Mouse (Mus musculus) heart, adult 11 months (tissue): ENCODE results near the gene Olfr266.

Experiments used
- DNase-seq: peaks from one replicate; pipeline ENCODE4 v3.0.0; 2022

The Olfr266 gene

DNA sequence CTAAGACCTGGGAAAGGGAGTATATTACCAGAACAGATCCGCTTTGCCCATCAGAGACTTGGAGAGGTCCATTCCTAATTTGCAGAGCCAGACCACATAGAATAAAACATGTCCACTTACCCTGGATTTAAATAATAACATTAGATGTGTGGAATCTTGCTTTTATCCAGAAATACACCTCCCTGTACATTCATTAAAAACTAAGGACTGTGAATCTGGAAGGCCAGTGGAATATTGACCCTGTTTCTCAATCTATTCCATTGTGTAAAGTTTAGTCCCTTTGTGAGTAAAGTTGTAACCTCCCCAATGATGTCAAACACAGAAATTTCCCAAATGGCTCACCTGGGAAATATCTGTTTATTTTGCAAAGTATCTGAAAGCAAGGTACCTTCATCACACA is at the start of gene Olfr266:
Gene Olfr266 (minus strand): TSS at position 101 of the 400 bp plus-strand sequence.
- DNase-seq = no peak

DNA sequence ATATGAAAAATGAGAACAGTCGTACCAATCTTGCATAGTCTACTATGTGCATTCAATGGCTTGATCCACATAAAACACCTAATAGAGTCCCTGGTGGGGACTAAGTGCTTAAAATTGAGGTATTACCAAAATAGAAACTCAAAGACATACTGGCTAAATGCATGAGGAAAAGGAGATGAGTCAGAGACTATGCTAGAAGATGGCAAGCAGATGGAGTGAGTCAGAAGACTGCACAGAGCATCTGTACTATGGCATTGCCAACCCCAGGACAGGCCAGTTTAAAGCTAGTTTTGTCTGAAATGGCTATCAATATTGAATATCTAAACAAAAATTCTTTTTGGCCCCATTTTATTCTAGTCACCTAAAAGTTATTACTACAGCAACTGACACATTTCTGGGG is 49.5 kb upstream of the Olfr266 start:
- no peak for DNase-seq

DNA sequence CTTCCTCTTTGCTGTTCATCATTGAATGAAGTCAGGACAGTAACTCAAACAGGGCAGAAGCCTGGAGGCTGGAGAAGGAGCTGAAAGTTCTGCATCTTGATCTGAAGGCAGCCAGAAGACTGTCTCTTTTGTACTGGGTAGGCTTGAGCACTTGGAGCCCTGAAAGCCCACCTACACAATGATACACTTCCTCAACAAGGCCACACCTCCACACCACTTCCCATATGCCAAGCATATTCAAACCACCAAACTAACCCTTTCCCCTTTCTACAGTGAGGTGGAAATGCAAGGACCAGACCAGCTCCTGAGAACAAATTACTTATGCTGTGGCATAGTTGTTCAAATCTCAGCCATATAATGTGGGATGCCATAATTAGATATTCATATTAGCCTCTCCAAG is 46.8 kb upstream of the Olfr266 start:
- no peak for DNase-seq

DNA sequence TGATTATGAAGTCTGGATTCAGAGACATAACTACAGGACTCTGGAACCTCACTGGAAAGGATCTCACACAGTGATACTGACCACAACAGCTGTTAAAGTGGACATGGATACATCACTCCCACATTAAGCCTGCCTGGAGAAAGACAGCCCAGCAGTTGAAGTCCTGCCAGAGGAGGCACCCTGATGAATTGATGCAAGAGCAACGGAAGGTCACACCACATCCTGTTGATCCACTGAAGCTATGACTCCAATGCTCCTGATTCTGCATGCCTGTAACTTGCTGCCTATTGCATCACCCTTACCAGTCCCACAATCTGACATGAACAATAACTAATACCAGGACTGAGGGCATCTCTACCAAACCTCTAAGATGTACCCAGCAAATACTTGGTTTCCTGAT is 6.0 kb upstream of the Olfr266 start:
- peak; percentile 87 for DNase-seq

DNA sequence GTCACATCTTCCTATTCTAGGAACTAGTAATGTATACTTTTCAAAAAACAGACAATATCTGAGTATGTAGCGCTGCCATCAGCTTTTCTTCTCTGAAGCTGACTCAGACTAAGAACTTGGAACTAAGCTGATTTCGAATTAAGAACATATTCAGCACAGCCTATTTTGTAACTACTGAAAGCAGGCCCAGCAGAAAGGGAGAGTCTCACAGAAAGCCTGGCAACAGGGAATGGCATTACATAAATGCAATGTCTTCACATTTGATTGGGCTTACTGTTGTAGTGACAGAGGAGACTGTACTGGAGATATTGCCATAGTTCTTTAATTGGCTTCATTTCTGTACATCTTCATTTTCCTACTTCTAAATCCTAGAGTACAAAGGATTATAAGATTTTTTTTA is 8.4 kb downstream of the Olfr266 start:
- DNase-seq = no peak

DNA sequence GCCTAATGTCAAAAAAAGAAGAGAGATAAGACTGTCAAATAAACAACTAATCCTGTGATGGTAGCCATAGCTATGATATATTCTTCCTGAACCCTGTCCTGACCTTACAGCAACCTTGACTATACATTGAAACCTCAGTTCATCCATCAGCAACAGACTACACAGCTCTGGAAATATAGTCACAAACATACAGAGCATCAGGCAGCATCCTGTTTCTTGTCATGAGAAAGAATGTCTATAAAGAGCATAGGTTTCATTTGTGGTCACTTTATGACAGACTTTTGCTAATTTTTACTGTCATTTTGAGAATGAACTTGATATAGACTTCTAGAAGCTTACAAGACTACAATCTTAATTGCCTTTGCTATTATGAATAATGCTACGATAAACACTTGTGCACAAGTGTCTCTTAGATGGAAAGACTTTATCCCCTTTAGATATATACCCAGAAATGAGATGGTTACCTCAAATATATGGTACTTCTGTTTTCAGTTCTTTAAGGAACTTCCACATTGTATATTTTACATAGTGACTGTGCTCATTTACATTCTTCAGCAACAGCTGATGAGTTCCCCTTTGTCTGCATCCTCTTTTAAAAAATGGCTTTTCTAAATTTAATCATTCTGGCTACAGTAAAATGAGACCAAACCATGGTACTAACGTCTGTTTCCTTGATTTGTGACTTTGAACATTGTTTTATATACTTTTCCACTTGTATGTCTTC is 17.0 kb downstream of the Olfr266 start:
- no peak for DNase-seq

DNA sequence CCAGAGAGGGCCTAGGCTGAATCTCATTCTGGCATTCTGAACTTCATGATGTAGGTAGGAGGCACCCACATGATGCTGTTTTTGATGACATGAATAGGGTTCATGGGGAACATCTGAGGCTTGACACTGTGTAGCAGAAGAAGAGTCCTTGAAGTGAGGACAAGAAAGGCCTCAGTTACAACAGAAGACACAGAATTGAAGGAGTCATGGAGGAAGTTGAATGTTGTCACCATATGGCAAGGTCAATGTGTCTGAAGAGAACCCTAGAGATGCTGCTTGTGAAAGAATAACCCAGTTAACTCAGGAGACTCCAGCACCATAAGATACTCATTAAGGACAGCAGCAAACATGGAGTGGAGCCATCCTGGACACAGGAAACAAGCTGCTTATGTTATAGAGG is 28.0 kb downstream of the Olfr266 start:
- no peak for DNase-seq

DNA sequence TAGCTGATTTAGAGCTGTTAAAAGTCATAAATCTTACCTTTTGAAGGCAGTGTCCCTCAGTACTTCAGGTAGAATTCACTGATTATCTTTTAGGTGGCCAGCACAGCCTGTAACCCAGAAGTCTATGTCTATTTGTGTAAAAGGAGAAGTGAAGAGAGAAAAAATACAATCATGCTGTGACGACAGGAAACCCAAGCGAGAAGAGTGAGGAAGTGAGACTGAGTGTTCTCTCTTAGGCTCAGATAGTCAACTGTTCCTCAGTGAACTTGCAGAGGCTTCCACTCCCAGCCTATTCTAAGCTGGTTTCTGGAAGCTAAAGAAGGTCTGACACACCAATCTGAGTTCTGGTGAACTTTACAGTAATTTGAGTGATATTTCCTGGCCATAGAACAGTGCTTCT is 36.2 kb downstream of the Olfr266 start, which contains the start of gene Cd53:
Gene Cd53 (minus strand): TSS at position 220 of the 400 bp plus-strand sequence.
- peak; percentile 91 for DNase-seq

DNA sequence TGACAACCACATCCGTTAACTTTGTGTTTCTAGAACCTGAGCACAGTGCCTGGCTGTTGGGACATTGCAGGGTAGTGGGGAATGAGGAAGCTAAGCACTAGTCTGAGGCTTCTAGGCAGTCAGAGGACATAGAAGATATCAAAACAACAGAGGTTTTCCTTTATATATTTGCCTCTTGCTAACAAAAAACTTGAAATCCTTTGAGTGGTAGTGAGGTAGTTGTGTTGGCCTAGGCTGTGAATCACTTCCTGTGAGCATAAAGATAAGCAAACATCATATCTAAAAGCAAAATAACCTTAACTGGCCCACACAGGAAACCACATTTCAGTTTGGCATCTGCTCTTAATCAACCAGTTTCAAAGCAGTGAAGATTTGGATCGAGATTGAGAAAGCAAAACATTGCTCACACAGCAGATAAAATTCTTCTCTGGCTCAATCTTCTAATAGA is 37.6 kb downstream of the Olfr266 start:
- DNase-seq = no peak

DNA sequence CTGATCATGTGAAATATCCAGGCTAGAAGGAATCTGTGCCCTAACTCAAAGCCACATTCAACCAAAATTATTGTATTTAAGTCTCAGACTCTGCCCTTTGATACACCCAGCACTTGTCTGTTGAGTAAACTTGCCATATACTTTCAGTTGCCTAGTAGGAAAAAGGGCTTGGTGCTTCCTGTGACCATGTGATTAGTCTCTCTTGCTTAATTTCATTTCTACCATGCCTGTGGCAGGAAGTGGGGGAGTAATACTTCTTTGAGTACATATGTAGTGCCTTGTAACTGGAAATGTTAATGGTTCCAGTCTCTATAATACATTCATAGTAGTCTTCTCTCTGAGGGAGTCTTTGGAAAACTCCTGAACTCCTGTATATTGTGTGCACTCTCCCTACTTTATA is 38.1 kb downstream of the Olfr266 start:
- no peak for DNase-seq

DNA sequence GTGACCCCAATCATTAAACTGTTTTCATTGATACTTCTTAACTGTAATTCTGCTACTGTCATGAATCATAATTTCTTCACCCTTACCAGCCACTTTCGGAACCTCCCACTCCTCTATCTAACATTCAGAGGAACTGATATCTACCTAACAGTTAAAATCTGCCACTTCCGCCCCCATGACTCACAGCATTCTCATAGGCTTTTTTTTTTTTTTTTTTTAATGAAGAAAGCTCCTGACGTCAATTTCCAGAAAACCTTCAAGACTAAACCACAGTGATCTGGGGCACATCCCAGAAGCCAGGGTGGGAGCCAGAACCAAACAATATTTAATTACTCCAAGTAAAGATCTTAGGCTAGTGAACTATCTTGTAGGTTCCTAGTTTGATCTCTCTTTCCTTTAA is 41.0 kb downstream of the Olfr266 start:
- no peak for DNase-seq

DNA sequence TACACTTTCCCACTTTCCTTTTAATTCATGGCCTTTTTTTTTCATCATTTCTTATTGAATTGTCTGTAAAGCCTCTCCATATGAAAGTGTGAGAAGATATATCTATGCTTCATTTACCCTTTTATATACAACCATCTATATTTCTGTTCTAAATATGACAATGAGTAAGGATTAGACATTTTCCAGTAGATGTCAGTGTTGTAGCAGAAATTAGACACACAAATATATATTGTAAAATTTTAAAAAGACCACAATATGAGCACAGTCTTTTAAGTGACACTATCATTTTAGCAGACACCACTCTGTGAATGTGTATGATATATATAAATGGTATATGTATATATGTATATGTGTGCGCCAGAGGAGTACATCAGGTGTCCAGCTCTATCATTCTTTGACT is 54.3 kb downstream of the Olfr266 start:
- DNase-seq = no peak
